Mouse (Mus musculus): Measurements from ENCODE around the gene Sufu. TPM values are rescaled to one million over a fixed set of nuclear protein-coding genes. Genes with fewer than 3 reads are reported as not detected.

Sufu gene
- polyA plus RNA-seq, 1 experiment from 2014 or later: 13.1 TPM

DNA sequence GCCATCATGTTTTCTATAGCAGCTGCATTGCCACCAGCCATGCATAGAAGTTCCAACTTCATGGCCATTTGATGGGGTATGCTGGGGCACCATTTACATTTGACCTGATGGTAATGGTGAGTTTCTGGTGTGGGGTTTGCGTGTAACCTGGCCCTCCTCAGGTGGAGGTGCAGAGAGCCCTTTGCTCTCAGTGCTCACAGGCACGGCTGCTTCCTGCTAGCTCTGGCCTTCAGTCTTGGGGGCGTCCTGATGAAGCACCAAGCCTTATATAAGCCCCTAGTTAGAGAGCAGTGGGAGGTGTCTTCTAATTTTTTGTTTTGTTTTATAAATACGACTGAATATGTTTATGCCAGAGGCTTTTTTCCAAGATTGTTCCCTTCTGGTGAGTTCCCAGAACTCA lies 21.4 kb downstream of the Sufu start:
- H3K27ac ChIP-seq (ENCODE audit: low read length): no peak overlapping the region

DNA sequence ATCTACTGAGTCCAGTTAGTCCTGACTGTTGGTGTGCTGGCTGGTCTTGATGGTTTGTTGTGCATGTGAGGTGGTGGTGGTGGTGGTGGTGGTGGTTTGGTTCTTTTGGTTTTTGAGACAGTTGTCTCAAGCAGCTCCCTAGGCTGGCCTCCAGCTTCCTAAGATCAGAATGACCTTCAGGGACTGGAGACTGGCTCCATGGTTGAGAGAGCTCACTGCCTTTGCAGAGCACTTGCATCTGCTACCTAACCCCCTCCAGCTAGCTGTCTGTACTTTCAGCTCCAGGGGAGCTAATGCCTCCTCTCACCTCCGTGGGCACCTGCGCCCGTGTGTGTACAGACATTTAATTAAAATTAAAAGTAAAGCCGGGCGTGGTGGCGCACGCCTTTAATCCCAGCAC lies 23.7 kb downstream of the Sufu start:
- ATAC-seq (no peak), DNase-seq (ENCODE audit: low spot score) (no peak)
- Histone ChIP-seq H3K4me1 (ENCODE audit: insufficient read depth, low read depth, low read length) (no peaks in the 10 kb centered on the region; the same call in 1 of the 2 replicates), H3K27me3 (replicated peaks; ENCODE audit: insufficient read depth, low read length) (no peaks in the 10 kb centered on the region), H3K36me3 (ENCODE audit: insufficient read depth, low read length) (no peaks in the 10 kb centered on the region), H3K9me3 (ENCODE audit: low read length) (no peaks in the 10 kb centered on the region), H3K27ac (ENCODE audit: low read length) (no peak overlapping the region), H3K4me2 (replicated peaks; ENCODE audit: low read depth, low read length) (no peak overlapping the region), H3K9ac (replicated peaks; ENCODE audit: low read depth) (no peak overlapping the region), H3K4me3 (ENCODE audit: low read depth, low read length) (no peak overlapping the region)
- TF ChIP-seq EP300 (IDR thresholded peaks at IDR 0.05) (no peak), CTCF (IDR thresholded peaks at IDR 0.05) (no peak)
- 94% methylated on average over 7 of the region's 7 CpGs for WGBS

More for the DNA sequence above, 21.4 kb downstream of the Sufu start:
- DNase-seq (ENCODE audit: low spot score) (no peak), ATAC-seq (no peak)
- TF ChIP-seq CTCF (IDR thresholded peaks at IDR 0.05): no peak
- TF ChIP-seq EP300 (IDR thresholded peaks at IDR 0.05): no peak
- H3K9me3 ChIP-seq (ENCODE audit: low read length): no peaks in the 10 kb centered on the region
- H3K36me3 ChIP-seq (ENCODE audit: insufficient read depth, low read length): no peaks in the 10 kb centered on the region
- 67% methylated on average over 4 of the region's 4 CpGs for WGBS
- H3K9ac ChIP-seq (replicated peaks; ENCODE audit: low read depth): no peak overlapping the region
- no peak overlapping the region for H3K4me2 ChIP-seq (replicated peaks; ENCODE audit: low read depth, low read length)
- H3K4me1 ChIP-seq (ENCODE audit: insufficient read depth, low read depth, low read length): no peaks in the 10 kb centered on the region; the same call in 1 of the 2 replicates
- no peaks in the 10 kb centered on the region for H3K27me3 ChIP-seq (replicated peaks; ENCODE audit: insufficient read depth, low read length)
- H3K4me3 ChIP-seq (ENCODE audit: low read depth, low read length): no peak overlapping the region

DNA sequence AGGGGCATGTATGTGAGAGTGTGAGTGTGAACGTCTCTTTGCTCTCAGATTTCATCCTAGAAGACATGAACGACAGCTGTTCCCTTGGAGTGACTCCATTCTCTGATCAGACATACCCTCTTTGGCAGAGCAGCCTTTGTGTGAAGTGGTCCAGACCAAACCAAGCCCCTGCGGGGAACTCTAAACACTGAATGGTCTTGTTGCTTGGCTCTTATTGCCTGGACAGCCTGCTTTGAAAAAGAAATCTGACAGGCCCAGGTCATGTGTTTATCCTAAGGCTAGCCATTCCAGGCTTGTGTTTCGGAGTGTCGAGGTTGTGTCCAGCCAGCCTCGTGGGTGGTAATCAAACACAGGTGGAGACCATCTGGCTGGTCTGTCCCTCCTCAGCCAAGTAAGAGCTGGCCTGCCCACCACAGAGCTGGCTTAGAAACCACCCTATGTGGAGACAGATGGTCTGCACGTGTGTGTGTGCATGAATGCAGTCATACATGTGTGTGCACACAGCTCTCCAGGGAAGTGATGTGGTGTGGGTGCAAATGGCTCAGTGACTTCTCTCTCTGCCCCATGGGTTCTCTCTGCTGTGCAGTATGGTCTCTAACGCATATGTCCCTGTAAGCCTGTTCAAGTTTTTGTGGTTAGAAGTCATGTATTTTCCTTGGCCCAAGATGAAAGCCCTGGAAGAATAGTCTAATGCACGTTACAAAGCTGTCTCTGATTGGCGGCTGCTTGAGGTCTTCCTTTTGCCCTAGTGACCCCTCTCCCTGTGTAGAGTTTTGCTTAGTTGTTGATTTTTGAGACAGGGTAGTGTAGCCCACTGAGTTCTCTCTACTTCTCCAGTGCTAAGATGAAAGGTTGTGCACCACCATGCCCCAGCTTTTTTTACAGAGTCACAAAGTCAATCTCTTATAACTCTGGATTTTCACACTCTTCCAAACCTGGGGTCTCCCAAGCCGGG lies 26.0 kb downstream of the Sufu start:
- no peaks in the 10 kb centered on the region for H3K9me3 ChIP-seq (ENCODE audit: low read length)
- no peaks in the 10 kb centered on the region; the same call in 1 of the 2 replicates for H3K4me1 ChIP-seq (ENCODE audit: insufficient read depth, low read depth, low read length)
- DNase-seq (ENCODE audit: low spot score): peak; percentile 58
- ATAC-seq: peak; percentile 78
- H3K27ac ChIP-seq (ENCODE audit: low read length): no peak overlapping the region
- H3K27me3 ChIP-seq (replicated peaks; ENCODE audit: insufficient read depth, low read length): no peaks in the 10 kb centered on the region
- no peak overlapping the region for H3K9ac ChIP-seq (replicated peaks; ENCODE audit: low read depth)
- no peaks in the 10 kb centered on the region for H3K36me3 ChIP-seq (ENCODE audit: insufficient read depth, low read length)
- WGBS: 41% methylated on average over 11 of the region's 11 CpGs
- TF ChIP-seq CTCF (IDR thresholded peaks at IDR 0.05) (no peak), EP300 (IDR thresholded peaks at IDR 0.05) (no peak)
- no peak overlapping the region for H3K4me2 ChIP-seq (replicated peaks; ENCODE audit: low read depth, low read length)
- no peak overlapping the region for H3K4me3 ChIP-seq (ENCODE audit: low read depth, low read length)

DNA sequence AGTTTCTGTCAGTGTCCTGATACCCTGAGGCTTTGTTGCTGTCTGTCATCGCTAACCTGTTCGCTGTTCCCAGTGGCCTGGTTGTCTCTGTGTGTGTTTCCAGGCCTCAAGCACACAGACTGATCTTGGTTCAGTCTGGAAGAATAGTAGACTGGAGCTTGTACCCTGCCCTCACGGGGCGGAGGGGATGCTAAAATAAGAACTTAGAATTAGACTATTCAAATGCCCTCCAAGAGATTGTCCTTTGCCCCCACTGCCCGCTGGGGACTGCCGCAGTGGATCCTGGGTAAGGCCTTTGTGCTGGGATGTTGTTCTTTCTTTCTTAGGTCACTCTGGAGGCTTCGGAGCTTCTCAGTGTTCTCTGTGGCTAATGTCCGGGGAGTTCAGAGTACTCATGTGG lies 28.6 kb downstream of the Sufu start:
- Histone ChIP-seq H3K4me3 (ENCODE audit: low read depth, low read length) (no peak overlapping the region), H3K27me3 (replicated peaks; ENCODE audit: insufficient read depth, low read length) (no peaks in the 10 kb centered on the region), H3K9ac (replicated peaks; ENCODE audit: low read depth) (no peak overlapping the region), H3K9me3 (ENCODE audit: low read length) (no peaks in the 10 kb centered on the region), H3K36me3 (ENCODE audit: insufficient read depth, low read length) (no peaks in the 10 kb centered on the region), H3K4me1 (ENCODE audit: insufficient read depth, low read depth, low read length) (no peaks in the 10 kb centered on the region; the same call in 1 of the 2 replicates), H3K4me2 (replicated peaks; ENCODE audit: low read depth, low read length) (no peak overlapping the region), H3K27ac (ENCODE audit: low read length) (no peak overlapping the region)
- TF ChIP-seq CTCF (IDR thresholded peaks at IDR 0.05): no peak
- DNase-seq (ENCODE audit: low spot score): no peak
- 94% methylated on average over 8 of the region's 8 CpGs for WGBS
- no peak for ATAC-seq

DNA sequence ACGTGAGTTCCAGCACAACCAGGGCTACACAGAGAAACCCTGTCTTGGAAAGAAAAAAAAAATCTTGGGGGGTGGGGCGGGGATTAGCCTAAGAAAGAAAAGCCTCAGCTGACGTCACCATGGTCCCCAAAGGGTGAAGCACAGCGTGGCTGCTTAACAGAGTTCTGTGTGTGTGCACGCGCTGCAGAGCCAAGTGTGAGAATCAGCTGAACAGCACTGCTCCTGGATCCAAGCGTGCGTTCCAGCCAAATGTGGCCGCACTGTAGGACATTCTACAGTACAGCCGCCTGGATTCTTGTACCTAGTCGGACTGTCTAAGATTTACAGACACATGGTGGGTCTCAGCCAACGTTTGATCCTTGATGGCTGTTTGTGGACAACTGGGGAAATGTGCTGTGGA lies 29.8 kb downstream of the Sufu start:
- no peaks in the 10 kb centered on the region for H3K36me3 ChIP-seq (ENCODE audit: insufficient read depth, low read length)
- H3K4me2 ChIP-seq (replicated peaks; ENCODE audit: low read depth, low read length): no peak overlapping the region
- 86% methylated on average over 12 of the region's 12 CpGs for WGBS
- ATAC-seq: no peak
- no peak overlapping the region for H3K27ac ChIP-seq (ENCODE audit: low read length)
- no peak overlapping the region for H3K9ac ChIP-seq (replicated peaks; ENCODE audit: low read depth)
- H3K27me3 ChIP-seq (replicated peaks; ENCODE audit: insufficient read depth, low read length): no peaks in the 10 kb centered on the region
- no peaks in the 10 kb centered on the region; the same call in 1 of the 2 replicates for H3K4me1 ChIP-seq (ENCODE audit: insufficient read depth, low read depth, low read length)
- no peak for DNase-seq (ENCODE audit: low spot score)
- no peak overlapping the region for H3K4me3 ChIP-seq (ENCODE audit: low read depth, low read length)
- H3K9me3 ChIP-seq (ENCODE audit: low read length): no peaks in the 10 kb centered on the region
- TF ChIP-seq CTCF (IDR thresholded peaks at IDR 0.05) (no peak), EP300 (IDR thresholded peaks at IDR 0.05) (no peak)

DNA sequence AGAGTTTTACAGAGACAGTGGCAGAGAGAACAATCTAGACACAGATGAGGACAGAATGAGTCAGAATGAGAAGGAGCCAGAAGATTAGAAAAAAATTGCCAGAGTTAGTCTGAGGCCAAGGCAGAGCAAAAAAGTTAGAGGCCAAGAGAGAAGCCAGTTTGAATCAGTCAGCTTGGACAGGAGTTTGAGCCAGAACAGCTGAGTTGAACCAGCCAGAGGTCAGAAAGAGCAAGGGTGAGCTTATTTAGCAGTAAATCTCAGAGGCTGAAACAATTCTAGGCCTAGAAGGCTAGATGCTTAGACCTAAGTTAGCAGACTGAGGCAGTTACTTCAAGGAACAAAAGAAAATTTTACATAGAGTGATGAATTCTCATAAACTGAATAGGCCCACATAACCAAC lies 32.6 kb downstream of the Sufu start:
- Histone ChIP-seq H3K4me3 (ENCODE audit: low read depth, low read length) (no peak overlapping the region), H3K4me2 (replicated peaks; ENCODE audit: low read depth, low read length) (no peak overlapping the region), H3K4me1 (ENCODE audit: insufficient read depth, low read depth, low read length) (no peaks in the 10 kb centered on the region), H3K27me3 (replicated peaks; ENCODE audit: insufficient read depth, low read length) (no peaks in the 10 kb centered on the region), H3K36me3 (ENCODE audit: insufficient read depth, low read length) (no peaks in the 10 kb centered on the region), H3K27ac (ENCODE audit: low read length) (no peak overlapping the region), H3K9ac (replicated peaks; ENCODE audit: low read depth) (no peak overlapping the region), H3K9me3 (ENCODE audit: low read length) (no peaks in the 10 kb centered on the region)
- DNase-seq (ENCODE audit: low spot score) (no peak), ATAC-seq (no peak)
- no peak for TF ChIP-seq EP300 (IDR thresholded peaks at IDR 0.05)
- no peak for TF ChIP-seq CTCF (IDR thresholded peaks at IDR 0.05)
